Mouse (Mus musculus) myocyte (in vitro differentiated cells): ENCODE data around the gene Pip5kl1.

Experiments used
- CEBPB ChIP-seq: IDR thresholded peaks from 2 replicates; pipeline ENCODE4 v1.6.1; 2011; ENCODE audit warnings: mild to moderate bottlenecking, moderate library complexity; ENCODE audit not compliant: poor library complexity, insufficient read depth, severe bottlenecking
- E2F4 ChIP-seq: IDR thresholded peaks from one replicate; pipeline ENCODE4 v1.6.1; 2011; ENCODE audit warnings: mild to moderate bottlenecking, control low read depth, moderate library complexity; ENCODE audit not compliant: insufficient read depth
- MAX ChIP-seq: IDR thresholded peaks from one replicate; pipeline ENCODE4 v1.6.1; 2011; ENCODE audit warnings: low read depth, mild to moderate bottlenecking, control low read depth
- MYOG ChIP-seq, 3 experiments: IDR thresholded peaks; one replicate each; pipeline ENCODE4 v1.6.1; 2011; ENCODE audit warnings: control low read depth in 2 of 3, low read depth in 2 of 3, mild to moderate bottlenecking in 2 of 3; ENCODE audit not compliant: insufficient read length in 2 of 3, control insufficient read depth in 1 of 3, insufficient read depth in 1 of 3
- POLR2A ChIP-seq: IDR thresholded peaks from one replicate; pipeline ENCODE4 v1.6.1; 2011; ENCODE audit warnings: low read depth, mild to moderate bottlenecking, control low read depth, moderate library complexity; ENCODE audit not compliant: insufficient read length
- POLR2AphosphoS2 ChIP-seq: IDR thresholded peaks from one replicate; pipeline ENCODE4 v1.6.1; 2011; ENCODE audit warnings: low read depth, control low read depth; ENCODE audit not compliant: insufficient read length
- REST ChIP-seq: IDR thresholded peaks from one replicate; pipeline ENCODE4 v1.6.1; 2011; ENCODE audit warnings: mild to moderate bottlenecking, control low read depth, moderate library complexity; ENCODE audit not compliant: insufficient read depth, insufficient read length
- TCF12 ChIP-seq: IDR thresholded peaks from one replicate; pipeline ENCODE4 v1.6.1; 2011; ENCODE audit warnings: mild to moderate bottlenecking, control low read depth; ENCODE audit not compliant: poor library complexity, insufficient read depth, severe bottlenecking
- TCF3 ChIP-seq: IDR thresholded peaks from one replicate; pipeline ENCODE4 v1.6.1; 2011; ENCODE audit warnings: low read depth, control low read depth; ENCODE audit not compliant: insufficient read length
- USF1 ChIP-seq: IDR thresholded peaks from one replicate; pipeline ENCODE4 v1.6.1; 2011; ENCODE audit warnings: low read depth, mild to moderate bottlenecking, control low read depth, moderate library complexity

GRCm38 (mm10) chr2:32538461-32538860 is 36.1 kb upstream of the Pip5kl1 start:
- TF ChIP-seq POLR2A = no peak
- no peak for TF ChIP-seq USF1
- TF ChIP-seq MYOG (IDR thresholded peaks at IDR 0.05; ENCODE audit: control insufficient read depth in 1 of 3, insufficient read depth in 1 of 3, insufficient read length in 2 of 3, low read depth in 2 of 3) = no peak
- no peak for TF ChIP-seq E2F4
- TF ChIP-seq TCF3 = no peak
- TF ChIP-seq REST = no peak
- no peak for TF ChIP-seq TCF12
- no peak for TF ChIP-seq MAX
- TF ChIP-seq POLR2AphosphoS2 = no peak
- no peak for TF ChIP-seq CEBPB
